In the genomic region with DNA sequence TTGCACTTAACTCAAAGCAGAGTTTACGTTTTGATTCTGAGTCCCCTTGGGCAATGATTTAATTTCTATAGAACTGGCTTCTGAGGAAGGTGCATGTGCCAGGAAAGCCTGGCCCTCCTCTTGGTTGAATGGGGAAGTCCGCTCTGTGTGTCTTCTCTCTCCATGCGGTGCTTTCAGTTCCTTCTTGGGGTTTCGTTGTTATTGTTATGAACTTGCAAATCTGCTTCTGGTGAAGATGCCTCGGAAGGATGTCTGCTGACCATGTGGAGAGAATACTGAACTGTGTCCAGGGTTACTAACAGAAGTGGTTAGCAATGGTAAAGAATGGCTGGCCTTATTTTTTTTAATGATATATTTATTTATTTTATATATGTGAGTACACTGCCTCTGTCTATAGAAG, we compare ENCODE assay signal across 18 mouse cellular contexts.
A peak's percentile ranks its signal among the peaks of the same experiment; 100 is the strongest.
DNase-seq lines count a peak whose midpoint lies in the region; ATAC-seq lines count a peak whose summit lies in the region.
"Had no signal": no experiment of that assay in that cellular context is flagged by ENCODE, and none has a peak within 500 bp of the region (broad histone marks: within the 10 kb centered on the region; RNA-seq: fewer than 3 reads in every experiment).

No protein-coding gene starts in this region.

- H3K4me2 ChIP-seq in heart, embryonic 11.5 days: no peak overlapping the region

- H3K36me3 ChIP-seq in heart, embryonic 11.5 days (ENCODE audit: control insufficient read depth, insufficient read depth, low read length): no peaks in the 10 kb centered on the region
- H3K36me3 ChIP-seq: G1E had no signal

- H3K9ac ChIP-seq in heart, embryonic 11.5 days (ENCODE audit: low read depth, low read length): no peak overlapping the region
- H3K9ac ChIP-seq: liver, embryonic 14.5 days had no signal

- no peak overlapping the region for H3K27ac ChIP-seq in heart, embryonic 11.5 days (ENCODE audit: low read depth, low read length)
- H3K27ac ChIP-seq: hindbrain, postnatal 0 days; liver, embryonic 14.5 days had no signal

- WGBS in heart, embryonic 11.5 days (ENCODE audit: insufficient replicate concordance): 84% methylated on average over 5 of the region's 5 CpGs

- DNase-seq in heart, postnatal 10 days: peak; percentile 11 to 12
- DNase-seq in B cell, adult 2 months: peak; percentile 77 to 82
- DNase-seq in c-Kit-positive CD71-negative TER-119-negative erythroid progenitor cells, embryonic 14.5 days (ENCODE audit: low read depth): peak; percentile 39
- DNase-seq in thymus, postnatal 10 days (ENCODE audit: low spot score in 2 of 2): no peak
- DNase-seq in layer of hippocampus, adult 9-10 months (ENCODE audit: low spot score): no peak
- DNase-seq in kidney, adult 9 months: no peak
- DNase-seq: adrenal gland, postnatal 10 days; cerebellum, postnatal 14 days; heart, postnatal 36 days; kidney, adult 8-10 months; left cerebral cortex, postnatal 4 days had no signal

- ATAC-seq in heart, embryonic 11.5 days (replicated peaks; ENCODE audit: insufficient number of reproducible peaks, low FRiP score, low TSS enrichment): no peak
- ATAC-seq in neutrophil, adult 5-6 weeks (ENCODE audit: extremely low read depth, insufficient number of reproducible peaks, low FRiP score, poor library complexity, severe bottlenecking): peak; percentile 94
- ATAC-seq: hindbrain, postnatal 0 days had no signal

- intact Hi-C loops in heart, postnatal 10 days (cut with DNase I): no loop called here

- H3K27me3 ChIP-seq in heart, embryonic 11.5 days (ENCODE audit: control insufficient read depth, insufficient read depth, low read length): no peaks in the 10 kb centered on the region
- H3K27me3 ChIP-seq: megakaryocyte, embryonic 14.5 days had no signal

- no peaks in the 10 kb centered on the region for H3K4me1 ChIP-seq in heart, embryonic 11.5 days (ENCODE audit: control insufficient read depth, insufficient read depth, low read length)

- no peaks in the 10 kb centered on the region for H3K9me3 ChIP-seq in heart, embryonic 11.5 days (replicated peaks; ENCODE audit: control insufficient read depth, low read length)
- H3K9me3 ChIP-seq: G1E had no signal

- H3K4me3 ChIP-seq in heart, embryonic 11.5 days (ENCODE audit: low read depth, low read length): no peak overlapping the region
- H3K4me3 ChIP-seq: erythroblast, embryonic 14.5 days; megakaryocyte, embryonic 14.5 days had no signal

Comparison
In these comparisons a context has a peak if more than half of its experiments do, and no peak if none do; other contexts are left out.
1. DNase-seq: peak in heart, postnatal 10 days (2 of 2), B cell, adult 2 months (2 of 2) and c-Kit-positive CD71-negative TER-119-negative erythroid progenitor cells, embryonic 14.5 days (single experiment); none in thymus, postnatal 10 days (0 of 2), layer of hippocampus, adult 9-10 months (single experiment) and kidney, adult 9 months (single experiment).